Mouse (Mus musculus) spleen, embryonic (tissue): ENCODE results near the gene Dusp9.

Source experiments
- CTCF ChIA-PET: fragments of 350-600 bp; sonication (Branson Sonifier 250); formaldehyde crosslinking; loops from one replicate; lab custom pipeline; 2022; lab: Charles Lee

Gene Dusp9

DNA sequence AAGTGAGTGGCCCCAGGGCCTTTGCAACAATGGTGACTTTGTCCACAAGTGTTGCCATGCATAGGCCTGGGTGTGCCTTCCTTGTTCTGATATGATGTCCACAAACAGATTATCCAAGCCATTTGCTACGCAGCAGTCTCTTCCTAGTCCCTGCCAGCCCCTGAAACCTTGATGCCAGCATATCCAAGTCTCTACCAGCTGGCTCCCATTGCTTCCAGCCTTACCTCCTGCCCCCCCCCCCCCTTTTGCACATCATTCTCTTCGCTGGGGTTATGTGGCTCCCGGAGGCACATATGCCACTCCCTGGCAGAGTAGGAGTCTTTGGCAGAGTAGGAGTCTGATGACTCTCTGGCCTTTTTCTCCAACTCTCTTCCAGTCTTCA, 21.1 kb downstream of the Dusp9 start:
- CTCF ChIA-PET = interaction anchor here (0.6 kb wide), 1 partner anchor 18 kb away, joined by 5 read pairs; no protein-coding TSS in a partner anchor

DNA sequence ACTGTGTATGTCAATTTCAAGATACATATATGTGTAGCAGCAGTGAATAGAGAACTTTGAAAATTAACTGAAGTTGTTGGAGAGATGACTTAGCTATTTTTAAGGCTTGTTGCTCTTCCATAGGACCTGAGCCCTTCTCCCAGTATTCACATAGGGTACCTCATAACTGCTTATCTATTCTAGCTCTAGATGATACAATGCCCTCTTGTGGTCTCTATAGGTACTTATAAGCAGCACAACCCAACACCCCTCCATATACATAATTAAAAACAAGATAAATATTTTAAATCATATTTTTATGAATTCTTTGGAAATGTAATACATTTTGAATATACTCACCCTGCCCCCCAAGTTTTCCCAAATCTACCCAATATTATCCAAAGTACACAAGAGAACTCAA, 23.9 kb downstream of the Dusp9 start:
- CTCF ChIA-PET = no interaction called here

DNA sequence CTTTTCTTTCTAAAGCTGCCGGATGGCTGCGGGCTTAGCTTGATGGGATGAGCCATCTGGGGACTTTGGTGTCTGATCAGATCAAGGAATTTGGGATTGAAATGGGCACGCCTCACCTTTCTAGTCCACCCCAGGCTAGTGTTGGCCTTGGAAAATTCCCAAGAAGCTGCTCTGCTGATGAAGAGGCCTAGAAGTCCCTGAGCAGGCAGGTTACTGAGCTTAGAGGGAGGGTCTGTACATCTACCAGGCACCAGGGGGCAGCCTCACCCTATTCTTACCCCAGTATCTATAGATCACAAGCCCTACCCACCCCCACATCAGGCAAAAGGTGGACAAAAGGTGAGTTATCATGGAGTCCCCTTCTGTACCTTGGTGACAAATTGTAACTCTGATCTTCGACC, 32.8 kb downstream of the Dusp9 start:
- CTCF ChIA-PET = interaction anchor here (0.5 to 0.7 kb wide), 5 partner anchors 20 to 389 kb away, joined by 3 to 26 read pairs (median 5); no protein-coding TSS in a partner anchor

DNA sequence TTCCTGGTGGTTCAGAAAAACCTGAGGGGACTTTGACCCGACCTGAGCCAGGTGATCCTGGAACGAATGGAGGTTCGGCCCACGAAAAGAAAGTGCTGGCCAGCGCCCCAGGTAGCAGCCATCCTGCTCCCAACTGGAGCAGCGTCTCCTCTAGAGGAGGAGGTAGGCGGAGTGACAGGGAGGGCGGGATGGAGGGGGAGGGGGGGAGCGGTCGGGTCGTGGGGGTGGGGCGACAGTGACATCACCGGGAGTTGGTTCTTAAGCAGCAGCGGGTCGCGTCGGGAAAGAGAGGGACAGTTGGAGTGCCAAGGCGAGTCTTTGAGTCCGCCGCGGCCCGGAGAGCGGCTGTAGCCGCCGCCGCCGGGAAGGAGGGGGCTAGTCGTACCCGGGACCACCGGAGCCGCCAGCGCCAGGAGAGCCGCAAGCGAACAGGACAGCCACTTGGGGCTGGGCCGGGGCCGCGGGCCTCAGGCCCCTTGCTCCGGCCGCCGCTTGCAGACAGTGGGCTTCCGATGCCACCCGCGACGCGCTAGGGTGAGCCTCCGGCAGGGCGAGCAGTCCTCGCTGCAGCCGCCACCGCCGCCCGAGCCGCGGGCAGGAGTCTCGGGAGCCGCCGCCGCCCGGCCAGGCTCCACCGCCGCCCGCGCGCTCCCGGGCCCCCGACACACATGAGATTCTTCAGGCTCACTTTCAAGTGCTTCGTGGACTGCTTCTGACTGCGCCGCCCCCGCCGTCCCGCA, 33.8 kb downstream of the Dusp9 start, which contains the start of gene Slc6a8:
Slc6a8 (plus strand) TSS at position 272 of the 740 bp plus-strand sequence.
- CTCF ChIA-PET = interaction anchor here (0.5 kb wide), 1 partner anchor 74 kb away, joined by 4 read pairs; no protein-coding TSS in a partner anchor

DNA sequence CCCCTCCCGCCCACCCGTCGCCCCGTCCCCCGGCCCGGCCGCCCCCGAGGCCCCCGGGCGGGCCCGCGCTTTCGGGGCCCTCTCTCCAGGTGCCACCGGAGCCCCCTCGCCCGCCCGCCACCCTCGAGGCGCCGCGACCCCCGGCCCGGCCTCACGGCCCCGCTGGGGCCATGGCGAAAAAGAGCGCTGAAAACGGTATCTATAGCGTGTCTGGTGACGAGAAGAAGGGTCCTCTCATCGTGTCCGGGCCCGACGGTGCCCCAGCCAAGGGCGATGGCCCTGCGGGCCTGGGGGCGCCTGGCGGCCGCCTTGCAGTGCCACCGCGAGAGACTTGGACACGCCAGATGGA, 34.4 kb downstream of the Dusp9 start:
- CTCF ChIA-PET = no interaction called here

DNA sequence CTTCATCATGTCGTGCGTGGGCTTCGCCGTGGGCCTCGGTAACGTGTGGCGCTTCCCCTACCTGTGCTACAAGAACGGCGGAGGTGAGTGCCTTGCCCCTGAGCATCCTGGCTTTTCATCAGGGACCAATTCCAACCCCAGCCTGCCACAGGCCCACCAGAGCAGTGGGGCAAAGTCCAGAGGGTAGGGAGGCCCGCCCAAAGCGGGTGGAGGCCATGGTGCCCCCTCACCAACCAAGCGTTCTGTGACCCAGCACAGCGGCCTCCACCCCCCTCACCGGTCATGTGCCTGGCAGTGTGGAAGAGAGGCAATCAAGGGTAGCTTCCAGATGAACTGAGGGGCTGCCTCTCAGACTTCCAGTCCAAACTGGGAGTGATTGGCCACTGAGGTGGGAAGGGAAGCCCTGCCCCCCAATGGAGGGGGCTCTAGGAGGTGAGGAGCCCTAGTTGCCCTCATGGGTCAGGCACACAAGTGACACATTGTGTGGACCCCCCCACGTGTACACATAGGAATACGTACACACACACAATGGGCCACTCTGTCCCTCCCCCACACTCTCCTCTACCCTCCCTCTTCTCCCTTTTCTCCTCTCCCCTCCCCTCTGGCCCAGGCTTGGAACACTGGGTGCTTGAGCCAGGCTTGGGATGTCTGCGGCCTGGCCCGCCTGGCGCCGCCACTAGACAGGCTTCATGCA, 34.9 kb downstream of the Dusp9 start:
- CTCF ChIA-PET = no interaction called here

DNA sequence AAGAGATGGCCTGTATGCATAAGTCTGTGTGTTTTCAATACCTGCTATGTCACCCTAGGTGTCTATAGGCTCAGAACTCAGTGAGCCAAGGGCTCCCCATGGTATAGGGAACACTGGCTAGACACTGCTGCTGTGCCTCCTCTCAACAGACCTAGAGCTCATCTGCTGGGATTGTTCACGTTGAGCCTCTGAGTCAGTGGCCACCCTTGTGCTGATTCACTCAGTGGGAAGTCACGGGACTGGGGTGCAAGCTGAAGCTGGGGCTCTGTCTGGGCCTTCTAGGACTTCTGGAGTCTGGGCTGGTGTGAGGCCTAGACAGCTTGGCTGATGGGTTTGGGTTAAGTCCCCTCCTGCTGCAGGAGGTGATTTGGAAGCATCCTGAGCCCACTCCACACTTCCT, 36.0 kb downstream of the Dusp9 start:
- CTCF ChIA-PET = no interaction called here

DNA sequence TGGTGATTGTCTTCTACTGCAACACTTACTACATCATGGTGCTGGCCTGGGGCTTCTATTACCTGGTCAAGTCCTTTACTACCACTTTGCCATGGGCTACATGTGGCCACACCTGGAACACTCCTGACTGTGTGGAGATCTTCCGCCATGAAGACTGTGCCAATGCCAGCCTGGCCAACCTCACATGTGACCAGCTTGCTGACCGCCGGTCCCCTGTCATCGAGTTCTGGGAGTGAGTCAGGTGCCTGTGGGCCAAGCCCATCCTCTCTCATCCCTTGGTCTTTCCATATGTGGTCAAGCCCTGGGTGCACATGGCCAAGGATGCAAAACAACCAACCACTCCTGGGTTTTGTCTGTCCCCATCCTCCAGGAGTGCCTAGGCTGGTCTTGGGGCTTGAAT, 37.4 kb downstream of the Dusp9 start:
- CTCF ChIA-PET = no interaction called here

DNA sequence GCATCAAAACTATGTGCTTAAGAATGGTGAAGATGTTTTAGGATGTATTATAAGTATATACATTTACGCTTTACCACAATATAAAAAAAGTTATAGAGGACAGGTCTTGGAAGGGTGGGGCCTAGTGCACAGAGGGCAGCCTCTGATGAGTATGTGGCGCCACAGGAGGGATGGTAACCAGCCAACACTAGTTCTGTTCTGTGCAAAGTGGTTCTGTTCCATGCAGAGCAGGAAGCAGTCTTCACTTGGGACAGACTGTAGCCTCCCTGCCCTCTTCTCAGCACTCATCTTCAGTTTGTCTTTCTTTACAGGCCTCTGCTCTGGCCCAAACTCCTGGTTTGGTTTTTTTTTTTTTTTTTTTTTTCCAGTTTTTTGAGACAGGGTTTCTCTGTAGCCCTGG, 44.9 kb downstream of the Dusp9 start:
- CTCF ChIA-PET = no interaction called here

DNA sequence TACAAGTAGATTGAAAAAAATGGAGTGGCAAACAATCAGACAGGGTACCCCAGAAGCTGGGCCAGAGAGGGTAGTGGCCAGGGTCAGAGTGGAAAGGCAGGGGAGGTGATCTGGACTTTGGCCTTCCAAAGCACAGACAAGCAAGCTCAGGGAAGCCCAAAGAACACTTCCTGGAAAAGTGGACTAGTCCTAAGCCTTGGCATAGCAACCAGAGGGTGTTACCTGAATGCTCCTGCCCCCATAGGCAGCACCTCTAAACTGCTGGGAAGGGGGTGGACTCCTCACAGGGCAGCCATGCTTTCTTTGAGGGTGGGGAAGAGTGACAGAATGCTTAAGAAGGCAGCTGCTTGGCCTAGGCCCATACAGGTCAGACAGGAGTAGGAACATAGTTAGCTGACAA, 45.8 kb downstream of the Dusp9 start:
- CTCF ChIA-PET = no interaction called here

DNA sequence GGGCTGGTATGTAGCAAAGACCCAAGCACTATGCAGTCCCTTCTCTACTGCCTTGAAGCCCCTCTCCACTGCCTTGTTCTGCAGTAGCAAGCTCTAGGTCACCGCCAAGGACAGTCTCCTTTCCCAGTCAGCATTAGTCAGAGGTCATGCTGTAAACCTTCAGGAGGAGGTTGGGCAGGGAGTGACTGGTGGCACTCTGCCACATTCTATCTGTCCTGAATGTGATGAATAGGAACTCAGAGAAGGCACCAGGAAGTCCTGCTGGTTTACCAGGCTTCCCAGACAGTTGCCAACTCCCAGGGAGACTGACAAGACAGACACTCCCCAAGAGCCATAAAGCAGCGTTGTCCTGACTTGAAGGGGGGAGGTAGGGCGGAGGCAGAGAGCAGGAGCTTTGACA, 46.4 kb downstream of the Dusp9 start:
- CTCF ChIA-PET = no interaction called here

DNA sequence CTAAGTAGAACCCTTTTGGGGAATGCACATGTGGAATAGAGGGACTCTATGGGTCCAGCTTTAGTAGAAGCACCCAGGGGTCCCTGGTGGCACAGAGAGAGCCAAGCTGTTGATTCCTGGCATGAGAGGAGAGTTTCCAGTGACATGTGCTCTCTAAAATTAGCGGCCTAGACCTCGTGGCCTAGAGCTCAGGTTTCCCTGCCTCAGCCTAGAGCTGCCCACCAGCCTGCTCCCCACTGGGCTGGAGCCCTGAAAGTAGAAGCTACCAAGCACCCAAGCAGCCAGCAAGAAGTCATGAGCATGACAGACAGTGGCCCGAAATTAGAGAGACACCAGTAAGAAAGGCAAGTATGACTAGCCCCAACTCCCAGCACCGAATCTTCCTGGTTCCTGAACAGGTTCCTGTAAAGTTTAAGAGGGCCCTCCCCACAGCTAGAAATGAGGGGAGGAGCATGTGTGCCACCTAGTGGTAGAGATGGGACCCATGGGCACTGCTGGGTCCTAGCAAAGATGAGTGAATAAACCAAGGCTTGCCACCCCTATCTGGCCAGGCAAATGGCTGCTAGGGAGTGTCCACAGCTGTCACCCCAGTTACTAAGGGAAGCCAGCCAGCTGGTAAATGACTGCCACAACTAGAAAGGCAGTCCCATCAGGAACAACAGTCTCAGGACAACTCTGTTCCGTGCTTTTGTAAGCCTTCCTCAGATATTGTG, 51.9 kb downstream of the Dusp9 start:
- CTCF ChIA-PET = interaction anchor here (0.6 kb wide), 2 partner anchors 147 to 186 kb away, joined by 6 to 12 read pairs; no protein-coding TSS in a partner anchor
